Mouse (Mus musculus) lung, adult 2 months (tissue): Measurements from ENCODE around the gene Nlrp4f.

Experiments used
- CTCF ChIP-seq: fragments of 200-500 bp; IDR thresholded peaks from 2 replicates; pipeline ENCODE4 v1.5.1; 2011; ENCODE audit warnings: mild to moderate bottlenecking, low read length, control low read depth; ENCODE audit not compliant: insufficient read depth
- POLR2A ChIP-seq: fragments of 200-500 bp; IDR thresholded peaks from 2 replicates; pipeline ENCODE4 v1.6.1; 2011; ENCODE audit warnings: low read depth, mild to moderate bottlenecking, control low read depth, low read length, borderline replicate concordance; ENCODE audit errors: extremely low read depth

- TF ChIP-seq CTCF: peak; percentile 66
- TF ChIP-seq POLR2A: no peak
These were observed 29.9 kb downstream of the Nlrp4f start for GRCm38 (mm10) chr13:65175734-65176471.
